Mouse (Mus musculus): ENCODE measurements around the gene Mb21d2. TPM values are rescaled to one million over a fixed set of nuclear protein-coding genes. Genes with fewer than 3 reads are reported as not detected.

Gene Mb21d2
- total RNA-seq, 2 experiments from 2014 or later: 7.5 to 10.3 TPM

- DNase-seq: no peak
- intact Hi-C loops (cut with DNase I): no loop called here
Observed at GRCm38 (mm10) chr16:28818749-28819285, 110.7 kb downstream of the Mb21d2 start.

- intact Hi-C loops (cut with DNase I): no loop called here
- DNase-seq: no peak
Observed at GRCm38 (mm10) chr16:28813290-28813689, 116.2 kb downstream of the Mb21d2 start.

GRCm38 (mm10) chr16:28809089-28809488 lies 120.4 kb downstream of the Mb21d2 start:
- intact Hi-C loops (cut with DNase I): no loop called here
- no peak for DNase-seq

- intact Hi-C loops (cut with DNase I): loop anchor here (1.0 to 5.0 kb wide), 2 partner anchors 200 to 276 kb away; no protein-coding TSS in a partner anchor
- peak; percentile 6 to 24 for DNase-seq
Observed at GRCm38 (mm10) chr16:28793115-28793514, 136.4 kb downstream of the Mb21d2 start.

Other genes with a start within 250 kb of the Mb21d2 start
- 10 to 100 TPM; 11.8 to 16.5 TPM for gene Fgf12, start 176.6 kb downstream of the Mb21d2 start, total RNA-seq (2021)